Mouse (Mus musculus): Measurements from ENCODE around the gene Gm5862. TPM values are rescaled to one million over a fixed set of nuclear protein-coding genes. Genes with fewer than 3 reads are reported as not detected.

Gene Gm5862
- not detected in 2 replicates for polyA plus RNA-seq (2012; ENCODE audit: low replicate concordance)

DNA sequence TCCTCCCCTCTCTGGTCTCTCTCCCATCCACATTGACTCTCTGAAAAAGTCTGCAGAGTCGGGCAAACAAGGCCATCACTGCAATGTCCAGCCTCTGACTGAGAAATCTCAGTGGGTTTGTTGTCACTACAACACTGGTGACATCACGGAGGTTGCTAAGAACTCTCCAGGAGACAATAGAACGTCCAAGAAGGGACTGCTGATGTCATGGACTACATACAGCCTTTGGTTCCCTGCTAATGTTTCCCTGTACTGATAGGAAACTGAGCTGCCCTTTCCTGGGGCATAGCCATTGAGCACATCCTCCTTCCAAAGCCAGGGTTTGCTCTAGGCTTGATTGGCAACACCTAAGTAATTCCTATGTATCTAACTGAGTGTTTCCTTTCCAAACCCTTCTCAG is at the start of gene Gm5862:
Gene Gm5862, minus strand, starts transcription at position 101 of the 400 bp plus-strand sequence.

DNA sequence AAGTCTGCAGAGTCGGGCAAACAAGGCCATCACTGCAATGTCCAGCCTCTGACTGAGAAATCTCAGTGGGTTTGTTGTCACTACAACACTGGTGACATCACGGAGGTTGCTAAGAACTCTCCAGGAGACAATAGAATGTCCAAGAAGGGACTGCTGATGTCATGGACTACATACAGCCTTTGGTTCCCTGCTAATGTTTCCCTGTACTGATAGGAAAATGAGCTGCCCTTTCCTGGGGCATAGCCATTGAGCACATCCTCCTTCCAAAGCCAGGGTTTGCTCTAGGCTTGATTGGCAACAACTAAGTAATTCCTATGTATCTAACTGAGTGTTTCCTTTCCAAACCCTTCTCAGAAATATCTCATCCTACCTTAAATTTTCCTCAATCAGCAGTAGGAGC is 35.8 kb upstream of the Gm5862 start, which contains the start of gene Gm7347:
Gene Gm7347, minus strand, starts transcription at position 101 of the 400 bp plus-strand sequence.

DNA sequence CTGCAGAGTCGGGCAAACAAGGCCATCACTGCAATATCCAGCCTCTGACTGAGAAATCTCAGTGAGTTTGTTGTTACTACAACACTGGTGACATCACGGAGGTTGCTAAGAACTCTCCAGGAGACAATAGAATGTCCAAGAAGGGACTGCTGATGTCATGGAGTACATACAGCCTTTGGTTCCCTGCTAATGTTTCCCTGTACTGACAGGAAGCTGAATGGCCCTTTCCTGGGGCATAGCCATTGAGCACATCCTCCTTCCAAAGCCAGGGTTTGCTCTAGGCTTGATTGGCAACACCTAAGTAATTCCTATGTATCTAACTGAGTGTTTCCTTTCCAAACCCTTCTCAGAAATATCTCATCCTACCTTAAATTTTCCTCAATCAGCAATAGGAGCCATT is 16.7 kb upstream of the Gm5862 start, which contains the start of gene Speer4a:
Gene Speer4a, minus strand, starts transcription at position 101 of the 400 bp plus-strand sequence.

DNA sequence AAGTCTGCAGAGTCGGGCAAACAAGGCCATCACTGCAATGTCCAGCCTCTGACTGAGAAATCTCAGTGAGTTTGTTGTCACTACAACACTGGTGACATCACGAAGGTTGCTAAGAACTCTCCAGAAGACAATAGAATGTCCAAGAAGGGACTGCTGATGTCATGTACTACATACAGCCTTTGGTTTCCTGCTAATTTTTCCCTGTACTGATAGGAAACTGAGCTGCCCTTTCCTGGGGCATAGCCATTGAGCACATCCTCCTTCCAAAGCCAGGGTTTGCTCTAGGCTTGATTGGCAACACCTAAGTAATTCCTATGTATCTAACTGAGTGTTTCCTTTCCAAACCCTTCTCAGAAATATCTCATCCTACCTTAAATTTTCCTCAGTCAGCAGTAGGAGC is 18.0 kb downstream of the Gm5862 start, which contains the start of gene Gm1979:
Gene Gm1979, minus strand, starts transcription at position 101 of the 400 bp plus-strand sequence.

DNA sequence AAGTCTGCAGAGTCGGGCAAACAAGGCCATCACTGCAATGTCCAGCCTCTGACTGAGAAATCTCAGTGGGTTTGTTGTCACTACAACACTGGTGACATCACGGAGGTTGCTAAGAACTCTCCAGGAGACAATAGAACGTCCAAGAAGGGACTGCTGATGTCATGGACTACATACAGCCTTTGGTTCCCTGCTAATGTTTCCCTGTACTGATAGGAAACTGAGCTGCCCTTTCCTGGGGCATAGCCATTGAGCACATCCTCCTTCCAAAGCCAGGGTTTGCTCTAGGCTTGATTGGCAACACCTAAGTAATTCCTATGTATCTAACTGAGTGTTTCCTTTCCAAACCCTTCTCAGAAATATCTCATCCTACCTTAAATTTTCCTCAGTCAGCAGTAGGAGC is 34.2 kb downstream of the Gm5862 start, which contains the start of gene Gm21698:
Gene Gm21698, minus strand, starts transcription at position 101 of the 400 bp plus-strand sequence.

DNA sequence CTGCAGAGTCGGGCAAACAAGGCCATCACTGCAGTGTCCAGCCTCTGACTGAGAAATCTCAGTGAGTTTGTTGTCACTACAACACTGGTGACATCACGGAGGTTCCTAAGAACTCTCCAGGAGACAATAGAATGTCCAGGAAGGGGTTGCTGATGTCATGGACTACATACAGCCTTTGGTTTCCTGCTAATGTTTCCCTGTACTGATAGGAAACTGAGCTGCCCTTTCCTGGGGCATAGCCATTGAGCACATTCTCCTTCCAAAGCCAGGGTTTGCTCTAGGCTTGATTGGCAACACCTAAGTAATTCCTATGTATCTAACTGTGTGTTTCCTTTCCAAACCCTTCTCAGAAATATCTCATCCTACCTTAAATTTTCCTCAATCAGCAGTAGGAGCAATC is 50.2 kb downstream of the Gm5862 start, which contains the start of gene Gm21680:
Gene Gm21680, minus strand, starts transcription at position 101 of the 400 bp plus-strand sequence.

Other genes with a start within 250 kb of the Gm5862 start
- gene Gm21663, start 80.5 kb downstream of the Gm5862 start, polyA plus RNA-seq (2012; ENCODE audit: low replicate concordance): not detected in 2 replicates
- not detected in 2 replicates for gene Gm21671, start 68.5 kb downstream of the Gm5862 start, polyA plus RNA-seq (2012; ENCODE audit: low replicate concordance)
- gene Gm21680, start 50.3 kb downstream of the Gm5862 start, polyA plus RNA-seq (2012; ENCODE audit: low replicate concordance): not detected in 2 replicates
- gene Gm21698, start 34.3 kb downstream of the Gm5862 start, polyA plus RNA-seq (2012; ENCODE audit: low replicate concordance): 0.05 TPM in 1 of 2 replicates, not detected in the other
- not detected in 2 replicates for gene Gm1979, start 18.1 kb downstream of the Gm5862 start, polyA plus RNA-seq (2012; ENCODE audit: low replicate concordance)
- not detected in 2 replicates for gene Speer4a, start 16.6 kb upstream of the Gm5862 start, polyA plus RNA-seq (2012; ENCODE audit: low replicate concordance)
- gene Gm7347, start 35.7 kb upstream of the Gm5862 start, polyA plus RNA-seq (2012; ENCODE audit: low replicate concordance): not detected in 2 replicates
- not detected in 2 replicates for gene Gm10471, start 66.4 kb upstream of the Gm5862 start, polyA plus RNA-seq (2012; ENCODE audit: low replicate concordance)
- gene 5031410I06Rik, start 82.4 kb upstream of the Gm5862 start, polyA plus RNA-seq (2012; ENCODE audit: low replicate concordance): not detected in 2 replicates
- not detected in 2 replicates for gene Gm10220, start 98.5 kb upstream of the Gm5862 start, polyA plus RNA-seq (2012; ENCODE audit: low replicate concordance)
- not detected in 2 replicates for gene Gm7361, start 234.8 kb upstream of the Gm5862 start, polyA plus RNA-seq (2012; ENCODE audit: low replicate concordance)